In the genomic region with DNA sequence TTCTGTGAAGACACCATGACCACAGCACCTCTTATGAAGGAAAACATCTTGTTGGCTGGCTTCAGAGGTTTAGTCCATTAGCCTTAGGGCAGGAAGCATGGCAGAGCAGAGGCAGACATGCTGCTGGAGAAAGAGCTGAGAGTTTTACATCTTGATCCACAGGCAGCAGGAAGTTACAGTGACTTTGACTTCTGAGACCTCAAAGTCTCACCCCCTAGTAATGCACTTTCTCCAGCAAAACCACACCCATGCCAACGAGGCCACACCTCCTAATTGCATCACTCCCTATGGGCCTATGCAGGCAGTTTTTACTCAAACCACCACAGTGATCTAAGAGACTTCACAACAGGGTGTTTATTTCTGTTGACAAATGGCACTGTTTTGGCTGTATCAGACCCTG, we compare ENCODE assay signal across 8 mouse cellular contexts. TPM values are rescaled to one million over a fixed set of nuclear protein-coding genes. Genes with fewer than 3 reads are reported as not detected.
DNase-seq lines count a peak whose midpoint lies in the region; ATAC-seq lines count a peak whose summit lies in the region.

No protein-coding gene starts in this region.

- WGBS in heart, embryonic 11.5 days (ENCODE audit: insufficient replicate concordance): 32% methylated on average over 1 of the region's 1 CpGs
- WGBS in liver, embryonic 16.5 days (ENCODE audit: insufficient replicate concordance): 12% methylated on average over 1 of the region's 1 CpGs
- WGBS in midbrain, embryonic 15.5 days: 71% methylated on average over 1 of the region's 1 CpGs

- DNase-seq in heart, adult 9 months (ENCODE audit: low spot score in 2 of 2): no peak
- DNase-seq in c-Kit-positive CD71-positive TER-119-positive erythroid progenitor cells, embryonic 14.5 days (ENCODE audit: low spot score): peak; percentile 56
- peak; percentile 64 to 74 for DNase-seq in spleen, postnatal 36 days (ENCODE audit: low spot score in 2 of 2)
- no peak for DNase-seq in cerebellum, postnatal 14 days
- no peak for DNase-seq in left cerebral cortex, adult 8-10 months (ENCODE audit: low spot score in 2 of 2)

- 0 out of 2 replicates have a peak, but pooled peaks cover 4% of the 10 kb centered on the region for H3K36me3 ChIP-seq in heart, embryonic 11.5 days (ENCODE audit: control insufficient read depth, insufficient read depth, low read length)
- H3K36me3 ChIP-seq in liver, embryonic 16.5 days (ENCODE audit: control insufficient read depth, insufficient read depth): 0 out of 2 replicates have a peak, but pooled peaks cover 2% of the 10 kb centered on the region
- H3K36me3 ChIP-seq in midbrain, embryonic 15.5 days (replicated peaks): no peaks in the 10 kb centered on the region; the same call in 1 of the 2 replicates

- 0 out of 2 replicates have a peak overlapping the region, but pooled peaks have one; percentile 47 for H3K27ac ChIP-seq in heart, embryonic 11.5 days (ENCODE audit: low read depth, low read length)
- no peak overlapping the region for H3K27ac ChIP-seq in liver, embryonic 16.5 days (ENCODE audit: low read length)
- no peak overlapping the region; the same call in 1 of the 2 replicates for H3K27ac ChIP-seq in midbrain, embryonic 15.5 days

- no peak overlapping the region for H3K9ac ChIP-seq in heart, embryonic 11.5 days (ENCODE audit: low read depth, low read length)
- H3K9ac ChIP-seq in liver, embryonic 16.5 days (ENCODE audit: low read depth, low read length): no peak overlapping the region
- no peak overlapping the region for H3K9ac ChIP-seq in midbrain, embryonic 15.5 days

- no peak for ATAC-seq in heart, embryonic 11.5 days (replicated peaks; ENCODE audit: insufficient number of reproducible peaks, low FRiP score, low TSS enrichment)
- peak; percentile 32; the same call in 1 of the 2 replicates for ATAC-seq in liver, embryonic 16.5 days (ENCODE audit: low read depth)
- ATAC-seq in midbrain, embryonic 15.5 days (replicated peaks): no peak

- H3K9me3 ChIP-seq in heart, embryonic 11.5 days (replicated peaks; ENCODE audit: control insufficient read depth, low read length): no peaks in the 10 kb centered on the region
- H3K9me3 ChIP-seq in liver, embryonic 16.5 days (replicated peaks; ENCODE audit: control insufficient read depth, low read length): no peaks in the 10 kb centered on the region
- no peaks in the 10 kb centered on the region for H3K9me3 ChIP-seq in midbrain, embryonic 15.5 days

- no peaks in the 10 kb centered on the region for H3K27me3 ChIP-seq in heart, embryonic 11.5 days (ENCODE audit: control insufficient read depth, insufficient read depth, low read length)
- H3K27me3 ChIP-seq in liver, embryonic 16.5 days (ENCODE audit: control insufficient read depth, insufficient read depth, low read depth, low read length): no peaks in the 10 kb centered on the region
- H3K27me3 ChIP-seq in midbrain, embryonic 15.5 days (replicated peaks): no peaks in the 10 kb centered on the region

- H3K4me1 ChIP-seq in heart, embryonic 11.5 days (ENCODE audit: control insufficient read depth, insufficient read depth, low read length): peaks cover 6% of the 10 kb centered on the region; the same call in 1 of the 2 replicates
- H3K4me1 ChIP-seq in liver, embryonic 16.5 days (ENCODE audit: control insufficient read depth, low read depth, low read length): peaks cover 6% of the 10 kb centered on the region
- H3K4me1 ChIP-seq in midbrain, embryonic 15.5 days: 0 out of 2 replicates have a peak, but pooled peaks cover under 1% of the 10 kb centered on the region

- H3K4me3 ChIP-seq in heart, embryonic 11.5 days (ENCODE audit: low read depth, low read length): no peak overlapping the region
- H3K4me3 ChIP-seq in liver, embryonic 16.5 days (ENCODE audit: low read depth, low read length): no peak overlapping the region
- H3K4me3 ChIP-seq in midbrain, embryonic 15.5 days: no peak overlapping the region

- H3K4me2 ChIP-seq in heart, embryonic 11.5 days: no peak overlapping the region
- no peak overlapping the region for H3K4me2 ChIP-seq in liver, embryonic 16.5 days (ENCODE audit: low read depth, low read length)
- H3K4me2 ChIP-seq in midbrain, embryonic 15.5 days: no peak overlapping the region

RNA-seq across cellular contexts. Expression of a gene that starts 53.1 kb away (rescaled TPM):
- 5.7 and 29.6 TPM in 2 replicates for polyA plus RNA-seq in heart, embryonic 11.5 days (2014; fragmentation: Nextera tagmentation; extraction: Ambion mirVana)
- polyA plus RNA-seq in liver, embryonic 16.5 days (2015; fragmentation: Nextera tagmentation; extraction: Ambion mirVana): 6,810 and 7,451 TPM in 2 replicates
- 4.2 and 8.2 TPM in 2 replicates for polyA plus RNA-seq in midbrain, embryonic 15.5 days (2015; fragmentation: Nextera tagmentation; extraction: Ambion mirVana)
- under 1 TPM in 3 of 4 experiments, not detected in 1; 0.36 to 0.43 (median 0.37) TPM for total RNA-seq in left cerebral cortex, adult 8-10 months (2022)

Comparison
In these comparisons a context has a peak if more than half of its experiments do, and no peak if none do; other contexts are left out.
1. DNase-seq: peak in c-Kit-positive CD71-positive TER-119-positive erythroid progenitor cells, embryonic 14.5 days (single experiment) and spleen, postnatal 36 days (2 of 2); none in heart, adult 9 months (0 of 2), cerebellum, postnatal 14 days (0 of 2) and left cerebral cortex, adult 8-10 months (0 of 2).
2. RNA of a gene that starts 53.1 kb away (polyA plus RNA-seq): 6,810 to 7,451 TPM in liver, embryonic 16.5 days; 5.7 to 29.6 TPM in heart, embryonic 11.5 days and 4.2 to 8.2 TPM in midbrain, embryonic 15.5 days; every median in the first group is over 100 times any median in the second.